Mouse (Mus musculus) adrenal gland, adult 10 weeks (tissue): ENCODE measurements around the gene Arv1. TPM values are rescaled to one million over a fixed set of nuclear protein-coding genes. Genes with fewer than 3 reads are reported as not detected.

Source experiments
- polyA plus RNA-seq: library from polyadenylated mRNA; stranded (reverse); fragments of 350-450 nt; fragmentation: Illumina TruSeq; extraction: RNeasy Lipid Tissue Mini Kit (QIAGEN cat#74804); gene quantifications from one replicate; pipeline ENCODE4 v1.2.3, GENCODE M21; 2014; ENCODE audit warnings: low read depth, low replicate concordance

Arv1 gene
- polyA plus RNA-seq, result 2.7 TPM

DNA sequence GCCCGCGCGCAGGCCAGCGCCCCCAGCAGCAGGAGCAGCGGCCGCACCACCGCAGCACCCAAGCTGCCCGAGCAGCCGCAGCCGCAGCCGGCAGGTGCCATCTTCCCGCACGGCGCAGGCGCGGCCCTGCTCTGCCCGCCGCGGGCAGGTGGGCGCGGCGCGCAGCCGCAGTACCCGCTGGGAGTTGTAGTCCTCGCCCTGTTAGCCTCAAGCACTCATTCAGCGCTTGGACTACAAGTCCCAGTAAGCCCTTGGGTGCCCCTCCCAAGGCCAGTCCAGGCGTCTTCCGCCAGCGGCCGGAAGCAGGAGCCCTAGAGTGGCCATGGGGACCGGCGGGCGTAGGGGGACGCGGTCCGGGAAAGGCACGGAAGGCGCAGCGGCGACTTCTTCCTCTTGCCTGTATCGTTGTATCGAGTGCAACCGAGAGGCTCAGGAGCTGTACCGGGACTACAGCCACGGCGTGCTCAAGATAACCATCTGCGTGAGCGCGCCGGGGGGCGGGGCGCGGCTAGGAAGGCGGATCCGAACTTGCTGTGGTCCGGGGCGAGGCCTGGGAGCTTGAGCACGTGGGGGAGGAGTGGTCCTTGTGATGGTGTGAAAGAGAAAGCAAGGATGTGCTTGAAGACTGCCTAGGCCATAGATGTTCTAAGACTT is at the start of gene Arv1, which contains the start of gene Ttc13:
Arv1 (plus strand) TSS at position 278 of the 654 bp plus-strand sequence.
Ttc13 (minus strand) TSS at position 122 of the 654 bp plus-strand sequence.

DNA sequence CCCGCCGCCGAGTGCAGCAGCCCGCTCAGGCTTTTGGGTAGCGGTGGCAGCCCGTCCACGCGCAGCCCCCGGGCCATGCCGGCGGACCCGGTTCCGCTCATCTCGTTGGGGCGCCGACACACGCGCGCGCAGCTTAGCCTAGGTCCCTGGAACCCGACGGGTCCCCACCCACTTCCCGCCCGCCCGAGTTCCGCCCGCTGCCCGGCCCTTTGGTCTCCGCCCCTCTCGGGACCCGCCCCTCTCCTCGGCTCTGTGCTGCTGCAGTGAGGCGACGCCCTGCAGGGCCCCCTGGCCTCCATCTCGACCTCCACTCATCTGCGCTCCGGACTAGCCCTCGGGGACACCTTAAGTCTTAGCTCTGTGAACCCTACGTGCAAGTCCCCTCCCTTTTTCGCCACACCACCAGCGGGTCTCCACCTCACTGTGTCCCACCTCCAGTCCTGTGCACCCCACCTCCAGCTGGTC is 29.8 kb downstream of the Arv1 start, which contains the start of gene Fam89a:
Fam89a (minus strand) TSS at position 124 of the 465 bp plus-strand sequence.

Other genes with a start within 250 kb of the Arv1 start
- 13.0 TPM for gene Cog2, start 201.4 kb upstream of the Arv1 start, polyA plus RNA-seq
- gene Agt, start 152.4 kb upstream of the Arv1 start, polyA plus RNA-seq, result 1.6 TPM
- gene Capn9, start 146.0 kb upstream of the Arv1 start, polyA plus RNA-seq, result not detected
- 19.2 TPM for gene 2310022B05Rik, start 58.8 kb upstream of the Arv1 start, polyA plus RNA-seq
- gene Ttc13, start 156 bp upstream of the Arv1 start, polyA plus RNA-seq, result 32.3 TPM
- gene Fam89a, start 29.7 kb downstream of the Arv1 start, polyA plus RNA-seq, result 0.47 TPM
- gene Trim67, start 71.0 kb downstream of the Arv1 start, polyA plus RNA-seq, result 0.17 TPM
- gene Gnpat, start 140.9 kb downstream of the Arv1 start, polyA plus RNA-seq, result 87.4 TPM
- gene 2810004N23Rik, start 141.0 kb downstream of the Arv1 start, polyA plus RNA-seq, result 45.0 TPM
- gene Exoc8, start 175.6 kb downstream of the Arv1 start, polyA plus RNA-seq, result 15.7 TPM
- 19.3 TPM for gene Sprtn, start 175.7 kb downstream of the Arv1 start, polyA plus RNA-seq
- 47.9 TPM for gene Egln1, start 227.2 kb downstream of the Arv1 start, polyA plus RNA-seq